Mouse (Mus musculus) Patski (cell line): ENCODE measurements around the gene Mapk6. TPM values are rescaled to one million over a fixed set of nuclear protein-coding genes. Genes with fewer than 3 reads are reported as not detected.

Source experiments
- ATAC-seq: fragments of 100-300 bp; one replicate; pipeline ENCODE4 v1.8.0; 2021
- CTCF ChIA-PET: fragments of 350-600 bp; sonication (Branson Sonifier 250); formaldehyde crosslinking; loops from one replicate; lab custom pipeline; 2022; ENCODE audit warnings: inconsistent platforms; lab: Charles Lee
- POLR2A ChIA-PET: fragments of 350-600 bp; sonication (Branson Sonifier 250); formaldehyde crosslinking; loops from one replicate; lab custom pipeline; 2022; ENCODE audit warnings: antibody characterized with exemption, inconsistent platforms; lab: Charles Lee
- DNase-seq: peaks from one replicate; pipeline ENCODE4 v3.0.0-alpha.2; 2011; ENCODE audit warnings: low read depth, low spot score
- H3K27me3 ChIP-seq: fragments of 371-371 bp; one replicate; pipeline ENCODE4 v1.5.1; 2021
- CTCF ChIP-seq: fragments of 100-300 bp; IDR thresholded peaks from one replicate; pipeline ENCODE4 v1.5.1; 2021
- in situ Hi-C: fragments of 300-500 bp; cut with MboI; formaldehyde crosslinking; loops from 3 replicates; pipeline ENCODE4 v1.11.1; 2018; ENCODE audit warnings: low pct_unique_long_range_greater_than_20kb, mixed read lengths
- polyA plus RNA-seq: library from polyadenylated mRNA; unstranded; gene quantifications from one replicate; pipeline ENCODE4 v1.2.3, GENCODE M21; 2021

Gene Mapk6
- polyA plus RNA-seq, 1 experiment from 2014 or later, result 74.9 TPM

DNA sequence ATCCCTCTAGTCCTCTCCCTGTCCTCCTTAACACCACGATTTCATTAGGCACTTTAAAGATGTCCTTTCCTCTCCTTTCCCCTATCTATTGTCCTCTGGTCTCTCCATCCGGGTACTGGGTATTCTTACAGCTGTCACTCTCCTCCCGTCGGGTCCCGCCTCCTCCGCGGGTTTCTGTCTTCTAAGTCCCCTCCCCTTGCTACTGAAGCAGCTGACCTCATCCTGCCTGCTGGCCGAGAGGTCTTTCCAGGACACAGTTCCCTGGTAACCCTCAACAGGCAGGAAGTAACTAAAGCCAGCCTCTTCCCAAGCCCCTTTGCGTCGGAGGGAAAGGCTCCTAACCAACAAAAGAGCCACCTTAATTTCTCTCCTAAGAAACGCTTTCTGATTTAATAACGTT is 26.1 kb upstream of the Mapk6 start:
- in situ Hi-C loops, result loop anchor here (10.0 to 25.0 kb wide), 2 partner anchors 151 to 374 kb away; partner anchors contain the start of gene Myo5a
- DNase-seq (no peak), ATAC-seq (peak; percentile 93)
- POLR2A ChIA-PET, result interaction anchor here (0.7 to 1.8 kb wide), 4 partner anchors 15 to 26 kb away, joined by 3 to 6 read pairs (median 4); partner anchors contain the start of gene Mapk6
- CTCF ChIA-PET, result interaction anchor here (0.9 to 4.4 kb wide), 3 partner anchors 12 to 87 kb away, joined by 3 to 23 read pairs (median 7); no protein-coding TSS in a partner anchor
- H3K27me3 ChIP-seq, result no peaks in the 10 kb centered on the region
- no peak for TF ChIP-seq CTCF

DNA sequence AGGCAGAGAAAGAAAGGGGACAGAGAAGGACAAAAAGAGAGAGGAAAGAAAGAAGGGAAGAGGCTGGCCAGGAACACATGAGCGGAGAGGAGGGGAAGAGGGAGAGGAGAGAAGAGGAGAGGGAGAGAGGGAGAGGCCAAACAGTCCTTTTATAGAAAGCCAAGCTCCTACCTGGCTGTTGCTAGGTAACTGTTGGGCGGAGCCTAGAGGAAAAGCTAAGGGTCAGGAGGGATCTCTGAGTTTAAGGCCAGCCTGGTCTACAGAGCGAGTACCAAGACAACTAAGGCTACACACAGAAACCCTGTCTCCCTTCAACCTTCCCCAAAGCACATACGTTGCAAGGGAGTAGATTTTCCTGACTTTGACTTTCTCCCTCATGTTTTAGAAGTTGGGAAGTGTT is 25.5 kb upstream of the Mapk6 start:
- ATAC-seq (no peak), DNase-seq (no peak)
- no peak for TF ChIP-seq CTCF
- ChIA-PET CTCF (interaction anchor here (4.4 kb wide), 1 partner anchor 12 kb away, joined by 23 read pairs; no protein-coding TSS in a partner anchor), POLR2A (interaction anchor here (0.7 to 1.5 kb wide), 3 partner anchors 25 to 73 kb away, joined by 3 to 5 read pairs (median 3); partner anchors contain the start of gene Mapk6)
- in situ Hi-C loops, result loop anchor here (10.0 to 25.0 kb wide), 2 partner anchors 150 to 373 kb away; partner anchors contain the start of gene Myo5a
- no peaks in the 10 kb centered on the region for H3K27me3 ChIP-seq

DNA sequence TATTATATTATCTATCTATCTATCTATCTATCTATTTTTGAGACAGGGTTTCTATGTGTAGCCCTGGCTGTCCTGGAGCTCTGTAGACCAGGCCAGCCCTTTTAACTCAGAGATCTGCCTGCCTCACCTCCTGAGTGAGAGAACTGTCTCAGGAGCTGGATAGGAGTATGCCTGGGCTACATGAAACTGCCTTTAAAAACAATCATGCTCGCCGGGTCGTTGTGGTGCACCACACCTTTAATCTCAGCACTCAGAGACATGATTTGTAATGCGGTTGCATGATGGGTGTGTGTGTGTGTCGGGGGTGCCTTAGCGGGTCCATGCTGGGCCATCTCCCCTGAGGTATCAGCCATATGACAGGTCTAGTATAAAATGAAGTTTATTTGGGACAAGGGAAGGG is 25.1 kb upstream of the Mapk6 start:
- CTCF ChIA-PET, result interaction anchor here (4.4 kb wide), 1 partner anchor 11 kb away, joined by 23 read pairs; no protein-coding TSS in a partner anchor
- in situ Hi-C loops, result loop anchor here (10.0 to 25.0 kb wide), 2 partner anchors 150 to 373 kb away; partner anchors contain the start of gene Myo5a
- no peak for TF ChIP-seq CTCF
- H3K27me3 ChIP-seq, result no peaks in the 10 kb centered on the region
- POLR2A ChIA-PET, result interaction anchor here (0.7 to 1.5 kb wide), 3 partner anchors 24 to 72 kb away, joined by 3 to 5 read pairs (median 3); partner anchors contain the start of gene Mapk6
- ATAC-seq, result no peak
- no peak for DNase-seq

- ChIA-PET CTCF (interaction anchor here (0.8 to 4.4 kb wide), 8 partner anchors 11 to 71 kb away, joined by 3 to 23 read pairs (median 4); partner anchors contain the start of gene Mapk6), POLR2A (interaction anchor here (1.5 kb wide), 1 partner anchor 72 kb away, joined by 5 read pairs; no protein-coding TSS in a partner anchor)
- peak; percentile 63 for ATAC-seq
- DNase-seq, result no peak
- TF ChIP-seq CTCF, result peak; percentile 81
- H3K27me3 ChIP-seq, result no peaks in the 10 kb centered on the region
- in situ Hi-C loops, result loop anchor here (10.0 to 25.0 kb wide), 2 partner anchors 149 to 372 kb away; partner anchors contain the start of gene Myo5a
Measured at GRCm38 (mm10) chr9:75434172-75434793, 24.5 kb upstream of the Mapk6 start.

DNA sequence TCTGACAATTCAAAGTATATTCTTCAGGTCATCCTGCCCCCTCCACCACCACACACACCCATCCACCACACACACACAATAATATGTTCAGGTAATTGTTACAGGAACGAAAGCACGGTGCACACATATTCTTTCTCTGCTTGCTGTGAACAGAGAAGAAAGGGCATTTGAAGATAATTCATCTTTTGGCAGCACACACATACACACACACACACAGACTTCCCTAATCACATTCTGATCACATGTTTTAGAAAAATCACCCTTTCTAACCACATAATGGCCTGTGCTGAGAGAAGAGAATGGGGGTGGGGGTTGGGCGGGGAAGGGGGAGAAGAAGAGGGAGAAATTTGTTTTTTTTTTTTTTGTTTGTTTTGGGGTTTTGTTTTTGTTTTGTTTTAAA is 22.9 kb upstream of the Mapk6 start:
- no peak for DNase-seq
- ChIA-PET CTCF (interaction anchor here (1.2 to 4.4 kb wide), 5 partner anchors 9 to 70 kb away, joined by 3 to 23 read pairs (median 4); partner anchors contain the start of gene Mapk6), POLR2A (no interaction called here)
- no peak for ATAC-seq
- in situ Hi-C loops, result loop anchor here (10.0 to 25.0 kb wide), 2 partner anchors 148 to 370 kb away; partner anchors contain the start of gene Myo5a
- H3K27me3 ChIP-seq, result no peaks in the 10 kb centered on the region
- TF ChIP-seq CTCF, result no peak

- no peaks in the 10 kb centered on the region for H3K27me3 ChIP-seq
- DNase-seq (no peak), ATAC-seq (no peak)
- TF ChIP-seq CTCF, result no peak
- POLR2A ChIA-PET, result no interaction called here
- in situ Hi-C loops, result loop anchor here (10.0 to 25.0 kb wide), 2 partner anchors 146 to 369 kb away; partner anchors contain the start of gene Myo5a
- CTCF ChIA-PET, result interaction anchor here (0.9 to 3.2 kb wide), 2 partner anchors 22 to 69 kb away, joined by 3 to 14 read pairs; no protein-coding TSS in a partner anchor
Measured at GRCm38 (mm10) chr9:75430822-75431621, 21.2 kb upstream of the Mapk6 start.

GRCm38 (mm10) chr9:75429657-75430056 is 19.9 kb upstream of the Mapk6 start:
- POLR2A ChIA-PET, result no interaction called here
- TF ChIP-seq CTCF, result no peak
- H3K27me3 ChIP-seq, result no peaks in the 10 kb centered on the region
- DNase-seq (no peak), ATAC-seq (no peak)
- in situ Hi-C loops, result loop anchor here (10.0 to 25.0 kb wide), 2 partner anchors 145 to 367 kb away; partner anchors contain the start of gene Myo5a
- CTCF ChIA-PET, result interaction anchor here (1.1 to 3.2 kb wide), 3 partner anchors 16 to 67 kb away, joined by 3 to 14 read pairs (median 4); partner anchors contain the start of gene Mapk6

DNA sequence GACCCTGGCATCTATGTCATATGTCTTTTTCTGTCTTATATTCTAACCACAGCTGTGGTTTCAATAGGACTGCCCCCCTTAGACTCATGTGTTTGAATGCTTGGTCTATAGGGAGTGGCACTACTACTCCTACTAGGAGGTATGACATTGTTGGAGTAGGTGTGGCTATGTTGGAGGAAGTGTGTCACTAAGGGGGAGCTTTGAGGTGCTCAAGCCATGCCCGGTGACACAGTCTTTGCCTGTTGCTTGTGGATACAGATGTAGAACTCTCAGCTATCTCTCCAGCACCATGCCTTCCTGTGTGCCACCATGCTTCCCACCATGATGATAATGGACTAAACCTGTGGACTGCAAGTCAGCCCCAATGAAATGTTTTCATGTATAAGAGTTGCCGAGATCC is 19.2 kb upstream of the Mapk6 start:
- DNase-seq (no peak), ATAC-seq (no peak)
- TF ChIP-seq CTCF, result no peak
- ChIA-PET CTCF (interaction anchor here (1.1 to 3.2 kb wide), 5 partner anchors 13 to 67 kb away, joined by 3 to 14 read pairs (median 3); partner anchors contain the start of gene Mapk6), POLR2A (no interaction called here)
- in situ Hi-C loops, result loop anchor here (25.0 kb wide), 1 partner anchor 367 kb away; the partner anchor contains the start of gene Myo5a
- no peaks in the 10 kb centered on the region for H3K27me3 ChIP-seq

DNA sequence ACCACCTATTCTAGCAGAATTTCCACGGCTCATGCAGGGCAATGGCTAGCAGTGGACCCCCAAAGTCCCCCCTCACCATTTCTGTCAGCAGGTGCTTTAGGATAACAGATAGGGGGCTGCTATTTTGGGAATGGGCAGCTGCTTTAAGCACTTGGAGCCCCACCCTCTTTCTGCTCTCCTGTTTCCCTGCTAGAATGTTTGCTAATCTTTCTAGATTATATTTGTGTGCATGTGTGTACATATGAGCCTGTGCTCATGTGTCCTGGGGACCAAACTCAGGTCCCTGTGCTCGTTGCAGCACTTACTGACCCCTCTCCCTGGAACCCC is 18.4 kb upstream of the Mapk6 start:
- no peak for DNase-seq
- no peak for ATAC-seq
- POLR2A ChIA-PET, result no interaction called here
- H3K27me3 ChIP-seq, result no peaks in the 10 kb centered on the region
- no peak for TF ChIP-seq CTCF
- in situ Hi-C loops, result loop anchor here (25.0 kb wide), 1 partner anchor 366 kb away; the partner anchor contains the start of gene Myo5a
- CTCF ChIA-PET, result interaction anchor here (1.2 to 3.2 kb wide), 4 partner anchors 13 to 66 kb away, joined by 3 to 14 read pairs (median 4); partner anchors contain the start of gene Mapk6
